Mouse (Mus musculus) cortical plate, adult 2 months (tissue): ENCODE measurements around the gene Tmem141.

Source experiments
- CTCF ChIP-seq: fragments of 200-500 bp; IDR thresholded peaks from 2 replicates; pipeline ENCODE4 v1.5.1; 2011; ENCODE audit warnings: mild to moderate bottlenecking, control low read depth, low read length; ENCODE audit not compliant: insufficient read depth; ENCODE audit errors: extremely low read depth
- POLR2A ChIP-seq: fragments of 200-500 bp; IDR thresholded peaks from 2 replicates; pipeline ENCODE4 v1.6.1; 2011; ENCODE audit warnings: mild to moderate bottlenecking, low read length, control low read depth; ENCODE audit not compliant: insufficient read depth; ENCODE audit errors: extremely low read depth

GRCm38 (mm10) chr2:25621229-25622200 is at the start of gene Tmem141:
- peak; percentile 48 for TF ChIP-seq CTCF
- TF ChIP-seq POLR2A = peak; percentile 55; the same call in 1 of the 2 replicates
